Mouse (Mus musculus) neural tube, embryonic 15.5 days (tissue): ENCODE measurements around the gene Padi2. TPM values are rescaled to one million over a fixed set of nuclear protein-coding genes. Genes with fewer than 3 reads are reported as not detected.

ENCODE experiments used
- ATAC-seq: fragments of 200-750 bp; cut with Nextera tagmentation; 2 replicates; pipeline ENCODE4 v1.8.0; 2017; ENCODE audit warnings: mild to moderate bottlenecking, moderate TSS enrichment, moderate library complexity; ENCODE audit not compliant: low FRiP score
- H3K27ac ChIP-seq: fragments of 300-500 bp; sonication (generic); replicated peaks from 2 replicates; pipeline ENCODE4 v1.5.1; 2015; ENCODE audit warnings: mild to moderate bottlenecking, inconsistent platforms
- H3K27me3 ChIP-seq: fragments of 300-500 bp; sonication (generic); replicated peaks from 2 replicates; pipeline ENCODE4 v1.6.1; 2015; ENCODE audit warnings: inconsistent platforms
- H3K36me3 ChIP-seq: fragments of 300-500 bp; sonication (generic); 2 replicates; pipeline ENCODE4 v1.6.1; 2015; ENCODE audit warnings: inconsistent platforms
- H3K4me1 ChIP-seq: fragments of 300-500 bp; sonication (generic); 2 replicates; pipeline ENCODE4 v1.6.1; 2015; ENCODE audit warnings: inconsistent platforms
- H3K4me2 ChIP-seq: fragments of 300-500 bp; sonication (generic); 2 replicates; pipeline ENCODE4 v1.6.1; 2015; ENCODE audit warnings: inconsistent platforms, mild to moderate bottlenecking, moderate library complexity
- H3K4me3 ChIP-seq: fragments of 300-500 bp; sonication (generic); replicated peaks from 2 replicates; pipeline ENCODE4 v1.5.1; 2015; ENCODE audit warnings: mild to moderate bottlenecking, inconsistent platforms
- H3K9ac ChIP-seq: fragments of 300-500 bp; sonication (generic); replicated peaks from 2 replicates; pipeline ENCODE4 v1.6.1; 2015; ENCODE audit warnings: mild to moderate bottlenecking, inconsistent platforms
- H3K9me3 ChIP-seq: fragments of 300-500 bp; sonication (generic); replicated peaks from 2 replicates; pipeline ENCODE4 v1.6.1; 2016; ENCODE audit warnings: inconsistent platforms
- WGBS: fragments of 180-500 bp; shearing (Covaris S2); methylation state at CpG from one replicate; pipeline ENCODE4 v1.1.7; 2015; ENCODE audit warnings: mixed read lengths; 5-methylcytosine and 5-hydroxymethylcytosine counted together
- polyA plus RNA-seq: library from polyadenylated mRNA; unstranded; fragments of >200 nt; fragmentation: Nextera tagmentation; extraction: Ambion mirVana; gene quantifications from 2 replicates; pipeline ENCODE4 v1.2.1, GENCODE M21; 2015

Gene Padi2
- polyA plus RNA-seq, 1 experiment from 2014 or later, result 1.0 TPM

DNA sequence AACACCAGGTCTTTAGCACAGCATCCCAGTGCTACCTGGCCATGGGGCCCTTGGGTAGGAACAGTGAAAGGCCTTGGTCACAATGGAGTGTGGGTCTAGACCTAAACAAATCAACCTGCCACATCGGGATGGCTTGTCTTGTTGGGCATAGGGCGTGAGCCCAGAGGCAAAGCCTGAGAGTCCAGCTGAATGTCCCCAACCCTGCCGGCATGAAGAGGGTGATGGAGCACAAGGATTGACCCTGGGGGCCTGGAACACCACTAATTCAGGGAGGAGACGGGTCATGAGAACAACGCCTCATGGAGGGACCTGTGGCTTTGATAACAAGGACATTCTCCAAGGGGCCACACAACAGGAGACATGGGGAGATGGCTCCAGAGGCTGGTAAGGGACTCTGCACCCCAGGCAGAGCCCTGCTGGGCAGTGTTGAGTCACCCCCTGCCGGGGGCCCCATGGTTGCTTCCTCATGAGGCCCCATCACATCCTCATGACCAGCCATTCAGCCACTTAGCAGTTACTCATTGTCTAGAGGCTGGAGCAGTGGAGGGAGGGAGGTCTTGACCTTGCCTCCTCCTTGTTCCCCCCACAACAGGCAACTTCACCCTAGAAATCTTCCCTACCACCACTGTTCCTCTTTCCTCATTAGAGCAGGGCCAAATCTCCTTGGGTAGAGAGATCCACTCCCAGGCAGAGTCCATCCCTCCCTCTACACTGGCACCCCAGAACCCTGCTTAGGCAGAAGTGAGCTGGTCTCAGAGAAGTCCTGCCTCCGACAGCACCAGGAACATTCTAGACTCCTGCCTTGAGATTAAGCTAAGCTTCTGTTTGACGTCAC, 34.1 kb upstream of the Padi2 start:
- H3K4me3 ChIP-seq, result no peak overlapping the region
- H3K9me3 ChIP-seq, result no peaks in the 10 kb centered on the region
- no peak overlapping the region for H3K9ac ChIP-seq
- H3K27me3 ChIP-seq, result peaks cover 5% of the 10 kb centered on the region; the same call in 1 of the 2 replicates
- 87% methylated on average over 8 of the region's 8 CpGs for WGBS
- no peak for ATAC-seq
- H3K36me3 ChIP-seq, result no peaks in the 10 kb centered on the region
- H3K4me2 ChIP-seq, result no peak overlapping the region
- H3K27ac ChIP-seq, result no peak overlapping the region
- peaks cover 11% of the 10 kb centered on the region for H3K4me1 ChIP-seq

DNA sequence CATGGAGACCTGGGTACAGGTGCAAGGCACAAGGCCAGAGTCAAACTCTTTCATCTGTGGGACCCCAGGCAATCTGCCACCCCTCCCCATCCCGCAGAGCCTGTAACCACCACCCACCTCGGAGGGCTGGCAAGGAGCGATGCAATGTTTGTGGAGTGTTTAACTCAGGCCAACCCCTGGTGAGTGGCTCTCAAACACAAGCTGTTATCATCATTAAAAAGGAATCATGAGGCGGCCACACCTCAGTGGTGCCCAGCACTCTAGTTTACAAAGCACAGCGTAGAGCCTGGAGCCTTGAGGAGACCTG, 33.5 kb upstream of the Padi2 start:
- Histone ChIP-seq H3K4me1 (peaks cover 11% of the 10 kb centered on the region), H3K4me2 (no peak overlapping the region), H3K27me3 (peaks cover 5% of the 10 kb centered on the region; the same call in 1 of the 2 replicates), H3K27ac (no peak overlapping the region), H3K9ac (no peak overlapping the region), H3K9me3 (no peaks in the 10 kb centered on the region), H3K36me3 (no peaks in the 10 kb centered on the region), H3K4me3 (no peak overlapping the region)
- ATAC-seq, result no peak
- WGBS, result 74% methylated on average over 5 of the region's 5 CpGs

DNA sequence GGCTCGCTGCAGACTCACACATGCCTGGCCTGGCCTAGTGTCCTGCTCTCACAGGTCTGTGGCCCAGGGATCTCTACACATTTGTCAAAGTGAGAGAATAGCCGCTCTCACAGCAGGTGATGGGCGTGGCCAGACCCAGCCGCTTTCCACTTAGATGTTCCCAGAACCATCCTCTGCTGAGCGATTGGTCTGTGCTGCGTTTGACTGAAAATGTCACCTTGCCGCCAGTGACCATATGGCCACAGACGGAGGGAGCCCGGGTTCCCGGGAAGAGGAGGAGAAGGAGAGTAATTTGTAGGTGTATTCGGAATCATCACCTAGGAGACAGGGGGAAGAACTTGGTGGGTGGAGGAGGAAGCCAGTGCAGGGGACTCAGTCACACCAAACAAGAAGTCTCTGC, 33.1 kb upstream of the Padi2 start:
- H3K4me2 ChIP-seq, result no peak overlapping the region
- H3K4me3 ChIP-seq, result no peak overlapping the region
- H3K4me1 ChIP-seq, result peaks cover 11% of the 10 kb centered on the region
- H3K36me3 ChIP-seq, result no peaks in the 10 kb centered on the region
- H3K27ac ChIP-seq, result no peak overlapping the region
- WGBS, result 74% methylated on average over 11 of the region's 11 CpGs
- no peak for ATAC-seq
- H3K9me3 ChIP-seq, result no peaks in the 10 kb centered on the region
- H3K9ac ChIP-seq, result no peak overlapping the region
- peaks cover 5% of the 10 kb centered on the region; the same call in 1 of the 2 replicates for H3K27me3 ChIP-seq

DNA sequence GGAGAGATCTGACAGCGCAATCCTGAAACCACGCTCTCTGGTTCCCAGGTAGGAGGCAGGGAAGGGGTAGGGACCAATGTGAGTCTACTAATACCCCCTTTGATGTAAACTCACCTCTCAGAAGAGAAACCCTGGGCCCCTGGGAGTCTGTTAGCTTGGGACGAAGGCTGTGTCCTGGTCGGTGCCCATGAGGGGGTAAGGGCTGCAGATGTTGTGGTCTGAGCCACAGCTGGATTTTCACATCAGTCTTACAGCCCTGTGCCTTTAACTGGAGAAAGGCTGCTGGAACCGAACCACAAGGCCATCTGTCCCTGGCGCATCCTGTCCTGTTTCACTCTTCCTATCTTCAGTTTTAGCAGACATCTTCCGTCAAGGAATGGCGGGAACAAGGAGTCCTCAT, 30.0 kb upstream of the Padi2 start:
- no peak overlapping the region for H3K9ac ChIP-seq
- no peak for ATAC-seq
- no peak overlapping the region for H3K4me3 ChIP-seq
- no peaks in the 10 kb centered on the region for H3K36me3 ChIP-seq
- H3K27ac ChIP-seq, result no peak overlapping the region
- no peaks in the 10 kb centered on the region for H3K27me3 ChIP-seq
- no peaks in the 10 kb centered on the region for H3K9me3 ChIP-seq
- H3K4me2 ChIP-seq, result no peak overlapping the region
- 93% methylated on average over 8 of the region's 8 CpGs for WGBS
- no peaks in the 10 kb centered on the region; the same call in 1 of the 2 replicates for H3K4me1 ChIP-seq

DNA sequence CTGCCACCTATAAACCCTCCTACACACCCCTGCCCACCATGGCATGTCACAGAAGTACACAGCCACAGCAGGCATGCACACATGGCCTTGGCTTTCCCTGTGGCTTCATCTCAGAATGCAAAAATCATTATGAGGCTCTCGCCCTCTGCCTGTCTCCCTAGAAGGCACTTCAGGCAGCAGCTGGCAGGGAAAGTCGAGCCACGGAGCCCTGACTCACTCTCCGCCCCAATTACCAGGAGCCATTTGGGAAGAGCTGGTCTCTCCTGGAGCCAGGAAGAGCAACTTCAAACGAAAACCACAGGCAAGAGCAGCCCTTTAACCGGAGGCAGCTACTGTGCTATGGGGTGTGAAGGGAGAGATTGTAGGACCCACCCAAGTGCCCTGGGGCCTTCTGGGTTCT, 29.5 kb upstream of the Padi2 start:
- Histone ChIP-seq H3K9ac (no peak overlapping the region), H3K36me3 (no peaks in the 10 kb centered on the region), H3K4me2 (no peak overlapping the region), H3K9me3 (no peaks in the 10 kb centered on the region), H3K27ac (no peak overlapping the region), H3K27me3 (no peaks in the 10 kb centered on the region), H3K4me1 (no peaks in the 10 kb centered on the region; the same call in 1 of the 2 replicates), H3K4me3 (no peak overlapping the region)
- no peak for ATAC-seq
- 55% methylated on average over 6 of the region's 6 CpGs for WGBS

DNA sequence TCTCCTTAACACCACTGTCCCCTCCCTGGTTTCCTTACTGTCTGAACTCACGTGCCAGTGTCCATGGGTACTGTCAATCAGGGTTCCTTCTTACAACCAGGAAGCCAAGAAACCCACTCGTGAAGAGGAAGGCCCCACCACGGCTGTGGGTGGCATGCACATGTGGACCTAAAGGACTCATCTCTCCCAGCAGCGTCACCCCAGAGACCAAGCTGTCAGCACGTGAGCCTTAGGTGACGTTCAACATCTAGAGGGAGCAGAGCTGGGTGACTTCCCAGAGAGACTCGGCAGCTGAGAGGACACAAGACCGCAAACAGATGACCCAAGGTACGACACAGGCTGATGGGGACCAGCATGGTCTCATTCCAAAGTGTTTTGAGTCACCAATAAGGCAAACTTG, 28.7 kb upstream of the Padi2 start:
- Histone ChIP-seq H3K27me3 (no peaks in the 10 kb centered on the region), H3K4me2 (no peak overlapping the region), H3K9ac (no peak overlapping the region), H3K36me3 (no peaks in the 10 kb centered on the region), H3K4me3 (no peak overlapping the region), H3K27ac (no peak overlapping the region), H3K9me3 (no peaks in the 10 kb centered on the region), H3K4me1 (no peaks in the 10 kb centered on the region; the same call in 1 of the 2 replicates)
- WGBS, result 55% methylated on average over 9 of the region's 9 CpGs
- ATAC-seq, result no peak

DNA sequence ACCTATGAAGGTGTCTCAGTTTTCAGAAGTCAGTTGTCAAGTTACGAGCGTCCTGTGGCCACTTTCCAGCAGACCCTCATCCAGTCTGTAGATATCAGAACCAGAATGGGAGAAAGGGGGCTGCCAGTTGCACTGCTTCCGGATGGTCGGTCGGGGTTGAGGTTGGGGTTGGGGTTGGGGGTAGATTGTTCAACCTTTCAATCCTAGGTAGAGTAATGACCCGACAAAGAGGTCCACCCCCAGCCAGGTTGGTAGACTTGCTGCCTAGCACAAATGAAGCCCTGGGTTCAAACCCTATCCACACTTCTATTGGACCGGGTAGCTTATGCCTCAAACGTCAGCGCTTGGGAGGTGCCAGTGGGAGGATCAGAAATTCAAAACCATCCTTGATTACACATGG, 27.5 kb upstream of the Padi2 start:
- no peak for ATAC-seq

DNA sequence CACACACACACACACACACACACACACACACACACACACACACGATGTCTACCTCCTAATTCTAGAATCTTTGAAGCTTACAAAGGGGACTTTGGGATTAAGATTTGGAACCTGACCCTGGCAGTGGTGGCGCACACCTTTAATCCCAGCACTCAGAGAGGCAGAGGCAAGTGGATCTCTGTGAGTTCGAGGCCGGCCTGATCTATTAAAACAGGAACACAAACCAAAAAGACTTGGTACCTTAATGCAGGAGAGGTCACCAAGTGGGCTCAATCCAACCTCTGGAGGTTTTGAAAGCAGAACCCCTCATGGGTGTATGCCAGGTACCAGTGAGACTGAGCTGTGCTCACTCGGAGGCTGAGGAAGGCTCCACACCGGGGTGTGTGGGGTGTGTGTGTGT, 27.0 kb upstream of the Padi2 start:
- Histone ChIP-seq H3K4me3 (no peak overlapping the region), H3K27ac (no peak overlapping the region), H3K36me3 (no peaks in the 10 kb centered on the region), H3K4me2 (no peak overlapping the region), H3K4me1 (no peaks in the 10 kb centered on the region; the same call in 1 of the 2 replicates), H3K9me3 (no peaks in the 10 kb centered on the region), H3K27me3 (no peaks in the 10 kb centered on the region), H3K9ac (no peak overlapping the region)
- no peak for ATAC-seq
- WGBS, result 98% methylated on average over 6 of the region's 6 CpGs

More for the DNA sequence above, 27.5 kb upstream of the Padi2 start:
- Histone ChIP-seq H3K4me1 (no peaks in the 10 kb centered on the region; the same call in 1 of the 2 replicates), H3K36me3 (no peaks in the 10 kb centered on the region), H3K9ac (no peak overlapping the region), H3K4me2 (no peak overlapping the region), H3K9me3 (no peaks in the 10 kb centered on the region), H3K27me3 (no peaks in the 10 kb centered on the region), H3K4me3 (no peak overlapping the region), H3K27ac (no peak overlapping the region)
- WGBS, result 86% methylated on average over 9 of the region's 9 CpGs

DNA sequence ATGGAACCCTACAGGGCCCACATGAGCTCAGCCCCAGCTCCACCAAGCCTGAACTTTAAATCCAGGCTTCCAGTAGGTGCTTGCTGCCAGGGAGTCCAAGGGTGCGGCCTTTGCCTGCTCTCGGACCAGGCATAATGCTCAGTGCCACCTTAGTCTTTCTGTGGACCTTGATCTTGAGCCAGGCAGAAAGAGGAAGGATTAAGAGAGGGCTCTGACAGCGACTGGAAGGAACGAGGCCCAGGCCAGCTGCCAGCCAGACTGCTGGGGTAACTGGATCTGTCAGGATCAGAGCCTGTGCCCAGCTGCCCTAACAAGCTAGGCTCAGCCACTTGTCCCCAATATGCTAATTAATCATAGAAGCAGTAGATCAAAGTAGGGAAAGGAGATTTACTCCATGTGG, 26.4 kb upstream of the Padi2 start:
- Histone ChIP-seq H3K27ac (no peak overlapping the region), H3K27me3 (no peaks in the 10 kb centered on the region), H3K9me3 (no peaks in the 10 kb centered on the region), H3K9ac (no peak overlapping the region), H3K4me1 (no peaks in the 10 kb centered on the region; the same call in 1 of the 2 replicates), H3K4me3 (no peak overlapping the region), H3K36me3 (no peaks in the 10 kb centered on the region), H3K4me2 (no peak overlapping the region)
- 76% methylated on average over 4 of the region's 4 CpGs for WGBS
- ATAC-seq, result no peak

DNA sequence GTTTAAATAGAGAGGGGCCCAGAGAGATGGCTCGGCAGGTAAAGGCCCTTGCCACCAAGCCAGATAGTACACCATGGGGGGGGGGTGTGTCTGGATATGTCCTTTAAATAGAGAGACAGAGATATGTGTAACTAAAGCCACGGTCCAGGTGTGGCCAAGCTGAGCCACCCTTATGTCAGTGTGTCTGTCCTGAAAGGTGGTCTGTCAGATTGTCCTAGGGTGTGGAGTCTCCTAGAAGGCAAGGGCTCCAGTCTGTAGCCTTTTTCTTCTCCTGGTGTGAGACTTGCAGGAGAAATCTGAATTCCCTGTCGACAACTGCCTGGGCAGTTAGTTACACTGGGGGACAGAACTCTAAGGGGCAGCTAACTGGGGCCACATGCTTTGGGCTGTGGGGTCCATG, 25.9 kb upstream of the Padi2 start:
- no peak overlapping the region for H3K4me2 ChIP-seq
- no peaks in the 10 kb centered on the region; the same call in 1 of the 2 replicates for H3K4me1 ChIP-seq
- 90% methylated on average over 3 of the region's 3 CpGs for WGBS
- H3K27ac ChIP-seq, result no peak overlapping the region
- no peak overlapping the region for H3K4me3 ChIP-seq
- ATAC-seq, result no peak
- H3K9me3 ChIP-seq, result no peaks in the 10 kb centered on the region
- H3K27me3 ChIP-seq, result no peaks in the 10 kb centered on the region
- H3K9ac ChIP-seq, result no peak overlapping the region
- no peaks in the 10 kb centered on the region for H3K36me3 ChIP-seq

DNA sequence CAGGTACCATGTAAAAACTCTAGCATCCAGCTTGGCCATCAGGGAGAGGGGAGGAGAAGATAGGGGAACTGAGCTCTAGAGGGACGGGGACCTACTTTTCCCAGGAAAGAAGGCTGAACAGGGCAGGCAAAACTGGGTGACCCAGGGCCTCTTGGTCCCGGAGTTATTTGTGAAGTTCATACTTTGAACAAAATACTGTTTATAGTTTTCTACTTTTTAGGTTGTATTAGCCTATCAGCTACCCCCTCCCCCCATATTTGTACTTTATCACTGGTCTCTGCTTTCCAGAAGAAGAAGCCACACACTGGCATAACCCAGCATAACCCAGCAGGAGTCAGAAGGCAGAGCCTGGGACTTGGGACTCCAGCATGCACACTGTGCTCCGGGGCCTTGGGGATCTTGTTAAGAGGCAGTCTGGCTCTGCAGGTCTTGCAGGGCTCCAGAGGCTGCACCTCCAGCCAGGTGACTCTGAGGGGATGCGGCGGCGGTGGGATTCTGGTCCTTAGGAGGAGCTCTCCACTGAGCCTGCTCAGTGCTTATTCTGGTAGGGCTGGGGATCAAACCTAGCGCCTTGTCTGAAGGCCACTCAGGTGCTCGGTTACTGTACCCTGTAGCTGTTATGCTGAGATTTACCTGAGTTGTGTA, 25.0 kb upstream of the Padi2 start:
- no peaks in the 10 kb centered on the region for H3K27me3 ChIP-seq
- WGBS, result 91% methylated on average over 8 of the region's 8 CpGs
- H3K9ac ChIP-seq, result no peak overlapping the region

DNA sequence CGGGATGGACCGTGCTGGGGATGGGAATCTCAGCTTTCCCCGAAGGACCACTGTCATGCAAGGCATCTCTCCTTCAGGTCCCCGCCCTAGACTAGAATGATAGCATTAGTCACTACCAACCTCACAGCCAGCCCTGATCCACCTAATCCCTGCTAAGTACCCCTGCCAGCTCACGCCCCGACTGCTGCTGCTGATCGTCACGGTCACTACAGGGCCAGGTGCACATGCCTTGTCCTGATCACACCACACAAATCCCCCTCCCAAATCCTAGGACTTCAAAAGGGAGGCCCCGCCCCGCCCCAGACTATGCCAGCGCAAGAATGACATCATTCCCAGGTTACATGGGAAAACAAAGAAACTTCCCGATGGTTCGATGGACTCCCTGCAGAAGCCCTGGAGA, 24.4 kb upstream of the Padi2 start:
- no peak overlapping the region for H3K4me2 ChIP-seq
- no peak for ATAC-seq
- WGBS, result 96% methylated on average over 13 of the region's 13 CpGs

More for the DNA sequence above, 25.0 kb upstream of the Padi2 start:
- Histone ChIP-seq H3K36me3 (no peaks in the 10 kb centered on the region), H3K4me3 (no peak overlapping the region), H3K27ac (no peak overlapping the region), H3K9me3 (no peaks in the 10 kb centered on the region), H3K4me2 (no peak overlapping the region), H3K4me1 (no peaks in the 10 kb centered on the region; the same call in 1 of the 2 replicates)
- ATAC-seq, result no peak

More for the DNA sequence above, 24.4 kb upstream of the Padi2 start:
- Histone ChIP-seq H3K27me3 (no peaks in the 10 kb centered on the region), H3K36me3 (no peaks in the 10 kb centered on the region), H3K27ac (no peak overlapping the region), H3K9ac (no peak overlapping the region), H3K4me1 (no peaks in the 10 kb centered on the region; the same call in 1 of the 2 replicates), H3K9me3 (no peaks in the 10 kb centered on the region), H3K4me3 (no peak overlapping the region)
